Mouse (Mus musculus): ENCODE measurements at regions not wholly inside any gene's neighbourhood (a gene's known extent, or its start where the extent isn't known, plus 50 kb on each side); places are given as distances from the start of the nearest gene placed in this dataset.

GRCm38 (mm10) chr13:31196546-31196945 is 222.5 kb downstream of the Gm5447 start:
- no peak for TF ChIP-seq POLR2A (IDR thresholded peaks at IDR 0.05; ENCODE audit: borderline replicate concordance, extremely low read depth, insufficient read depth, insufficient read length, poor library complexity, severe bottlenecking)
- TF ChIP-seq CTCF (IDR thresholded peaks at IDR 0.05; ENCODE audit: borderline replicate concordance, extremely low read depth, insufficient read depth, insufficient read length), result no peak

Measured in brain, embryonic 14.5 days (tissue).